Comparison of ENCODE assay signal across 8 mouse cellular contexts in the genomic region with DNA sequence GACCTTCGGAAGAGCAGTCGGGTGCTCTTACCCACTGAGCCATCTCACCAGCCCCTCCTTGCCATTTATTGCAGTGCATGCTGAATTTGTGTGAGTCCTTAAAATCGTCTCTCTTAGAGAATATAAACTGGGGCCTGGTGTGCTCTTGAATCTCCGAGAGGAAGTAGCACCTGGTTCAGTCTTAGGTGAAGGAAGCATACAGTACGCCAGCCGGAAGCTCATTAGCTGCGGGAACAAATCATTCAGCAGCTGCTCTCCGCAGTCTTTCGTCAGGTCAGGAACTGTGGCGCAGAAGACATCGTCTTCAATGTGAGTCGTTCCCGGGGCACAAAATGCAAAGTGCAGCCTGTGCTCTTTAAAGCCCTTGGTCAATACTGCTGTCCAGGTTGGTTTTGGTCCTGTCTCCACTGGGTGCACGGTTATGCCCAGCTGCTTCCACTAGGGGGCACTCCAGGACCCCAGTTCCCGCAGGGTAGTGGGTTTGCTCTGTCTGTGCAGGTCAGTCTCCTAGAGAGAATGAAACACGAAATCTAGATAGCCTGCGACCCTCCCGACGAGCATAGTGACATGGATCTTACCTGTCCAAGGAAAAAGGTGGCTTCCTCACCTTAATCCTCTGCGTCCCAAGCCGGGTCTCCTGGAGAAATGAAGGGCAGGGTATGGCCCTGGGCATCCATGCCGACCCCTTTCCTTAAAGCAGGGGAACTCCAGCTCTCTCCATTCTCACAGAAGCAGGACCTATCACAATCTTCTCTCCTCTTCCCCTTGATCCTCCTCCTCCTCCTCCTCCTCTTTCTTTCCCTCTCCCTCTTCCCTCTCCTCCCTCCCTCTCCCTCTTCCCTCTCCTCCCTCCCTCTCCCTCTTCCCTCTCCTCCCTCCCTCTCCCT. TPM values are rescaled to one million over a fixed set of nuclear protein-coding genes. Genes with fewer than 3 reads are reported as not detected.
DNase-seq lines count a peak whose midpoint lies in the region; ATAC-seq and TF ChIP-seq lines count a peak whose summit lies in the region.

No protein-coding gene starts in this region.

- H3K36me3 ChIP-seq in heart, embryonic 11.5 days (ENCODE audit: control insufficient read depth, insufficient read depth, low read length), result no peaks in the 10 kb centered on the region
- no peaks in the 10 kb centered on the region for H3K36me3 ChIP-seq in kidney, embryonic 16.5 days (ENCODE audit: insufficient read depth, low read length)
- no peaks in the 10 kb centered on the region for H3K36me3 ChIP-seq in splenic B cell, adult 2 months (ENCODE audit: control insufficient read depth, insufficient read depth, low read length, poor library complexity, severe bottlenecking)

- no peaks in the 10 kb centered on the region for H3K9me3 ChIP-seq in heart, embryonic 11.5 days (replicated peaks; ENCODE audit: control insufficient read depth, low read length)
- no peaks in the 10 kb centered on the region for H3K9me3 ChIP-seq in kidney, embryonic 16.5 days (ENCODE audit: low read length)

- TF ChIP-seq CTCF in bone marrow macrophage, adult 2 months (IDR thresholded peaks at IDR 0.05; ENCODE audit: low read depth, low read length), result peak; percentile 95
- TF ChIP-seq CTCF in embryonic fibroblast, embryonic 13.5 days (IDR thresholded peaks at IDR 0.05; ENCODE audit: borderline replicate concordance, insufficient read depth, low read length), result peak; percentile 83

- 0 out of 2 replicates have a peak overlapping the region, but pooled peaks have one; percentile 28 for H3K9ac ChIP-seq in heart, embryonic 11.5 days (ENCODE audit: low read depth, low read length)
- H3K9ac ChIP-seq in kidney, embryonic 16.5 days (replicated peaks; ENCODE audit: low read length), result no peak overlapping the region

- H3K4me1 ChIP-seq in bone marrow macrophage, adult 2 months (ENCODE audit: control insufficient read depth, insufficient read depth, low read length), result no peaks in the 10 kb centered on the region
- no peaks in the 10 kb centered on the region for H3K4me1 ChIP-seq in embryonic fibroblast, embryonic 13.5 days (ENCODE audit: control insufficient read depth, insufficient read depth, low read length)
- no peaks in the 10 kb centered on the region for H3K4me1 ChIP-seq in heart, embryonic 11.5 days (ENCODE audit: control insufficient read depth, insufficient read depth, low read length)
- no peaks in the 10 kb centered on the region for H3K4me1 ChIP-seq in kidney, embryonic 16.5 days (ENCODE audit: insufficient read depth, low read length)

- peak overlapping the region; percentile 47 for H3K4me2 ChIP-seq in heart, embryonic 11.5 days
- H3K4me2 ChIP-seq in kidney, embryonic 16.5 days (replicated peaks; ENCODE audit: low read depth, low read length), result peak overlapping the region; percentile 37

- no peak overlapping the region for H3K27ac ChIP-seq in bone marrow macrophage, adult 2 months (ENCODE audit: insufficient read depth, low read depth, low read length)
- H3K27ac ChIP-seq in embryonic fibroblast, embryonic 13.5 days (ENCODE audit: insufficient read depth, low read length), result no peak overlapping the region
- H3K27ac ChIP-seq in heart, embryonic 11.5 days (ENCODE audit: low read depth, low read length), result no peak overlapping the region
- H3K27ac ChIP-seq in kidney, embryonic 16.5 days (ENCODE audit: low read length), result no peak overlapping the region

- peak; percentile 84 for DNase-seq in B cell, adult 2 months
- DNase-seq in liver, result peak; percentile 80
- DNase-seq in naive thymus-derived CD4-positive, alpha-beta T cell, adult 2 months (ENCODE audit: low read depth), result peak; percentile 78
- DNase-seq in splenic B cell, adult 2 months (ENCODE audit: low read depth, low spot score), result peak; percentile 74

- WGBS in heart, embryonic 11.5 days (ENCODE audit: insufficient replicate concordance), result 27% methylated on average over 22 of the region's 22 CpGs
- WGBS in kidney, embryonic 16.5 days, result 27% methylated on average over 22 of the region's 22 CpGs

- peak; percentile 78 for ATAC-seq in heart, embryonic 11.5 days (replicated peaks; ENCODE audit: insufficient number of reproducible peaks, low FRiP score, low TSS enrichment)
- ATAC-seq in kidney, embryonic 16.5 days (ENCODE audit: low FRiP score, low TSS enrichment), result peak; percentile 94

- no peak for TF ChIP-seq POLR2A in bone marrow macrophage, adult 2 months (IDR thresholded peaks at IDR 0.05; ENCODE audit: borderline replicate concordance, low read depth, low read length)
- no peak for TF ChIP-seq POLR2A in embryonic fibroblast, embryonic 13.5 days (IDR thresholded peaks at IDR 0.05; ENCODE audit: low read depth, low read length)

- H3K27me3 ChIP-seq in heart, embryonic 11.5 days (ENCODE audit: control insufficient read depth, insufficient read depth, low read length), result no peaks in the 10 kb centered on the region
- H3K27me3 ChIP-seq in kidney, embryonic 16.5 days (ENCODE audit: insufficient read depth, low read length), result no peaks in the 10 kb centered on the region
- H3K27me3 ChIP-seq in splenic B cell, adult 2 months (ENCODE audit: control insufficient read depth, insufficient read depth, low read length, poor library complexity, severe bottlenecking), result no peaks in the 10 kb centered on the region

- no peak overlapping the region for H3K4me3 ChIP-seq in bone marrow macrophage, adult 2 months (ENCODE audit: insufficient read depth, low read length)
- H3K4me3 ChIP-seq in embryonic fibroblast, embryonic 13.5 days (ENCODE audit: insufficient read depth, low read length), result no peak overlapping the region
- H3K4me3 ChIP-seq in heart, embryonic 11.5 days (ENCODE audit: low read depth, low read length), result no peak overlapping the region
- H3K4me3 ChIP-seq in kidney, embryonic 16.5 days (ENCODE audit: low read length), result 0 out of 2 replicates have a peak overlapping the region, but pooled peaks have one; percentile 11

RNA-seq across cellular contexts. Expression of a gene that starts 18.0 kb away (rescaled TPM):
- not detected in 2 replicates for polyA plus RNA-seq in bone marrow macrophage, adult 2 months (2012; ENCODE audit: insufficient read depth, insufficient read length, missing spikeins)
- polyA plus RNA-seq in embryonic fibroblast, embryonic 13.5 days (2011; ENCODE audit: insufficient read length, low read depth, missing spikeins), result 0.38 and 0.49 TPM in 2 replicates
- 0.26 and 0.42 TPM in 2 replicates for polyA plus RNA-seq in heart, embryonic 11.5 days (2014; fragmentation: Nextera tagmentation; extraction: Ambion mirVana)
- polyA plus RNA-seq in kidney, embryonic 16.5 days (2015; fragmentation: Nextera tagmentation; extraction: Ambion mirVana), result 7.3 and 8.5 TPM in 2 replicates

RNA-seq across cellular contexts. Expression of a gene that starts 32.5 kb away (rescaled TPM):
- polyA plus RNA-seq in bone marrow macrophage, adult 2 months (2012; ENCODE audit: insufficient read depth, insufficient read length, missing spikeins), result 97.9 and 99.5 TPM in 2 replicates
- polyA plus RNA-seq in embryonic fibroblast, embryonic 13.5 days (2011; ENCODE audit: insufficient read length, low read depth, missing spikeins), result 172 and 190 TPM in 2 replicates
- 121 and 128 TPM in 2 replicates for polyA plus RNA-seq in heart, embryonic 11.5 days (2014; fragmentation: Nextera tagmentation; extraction: Ambion mirVana)
- polyA plus RNA-seq in kidney, embryonic 16.5 days (2015; fragmentation: Nextera tagmentation; extraction: Ambion mirVana), result 157 and 160 TPM in 2 replicates

RNA-seq across cellular contexts. Expression of a gene that starts 41.7 kb away (rescaled TPM):
- not detected in 2 replicates for polyA plus RNA-seq in bone marrow macrophage, adult 2 months (2012; ENCODE audit: insufficient read depth, insufficient read length, missing spikeins)
- not detected in 2 replicates for polyA plus RNA-seq in embryonic fibroblast, embryonic 13.5 days (2011; ENCODE audit: insufficient read length, low read depth, missing spikeins)
- polyA plus RNA-seq in heart, embryonic 11.5 days (2014; fragmentation: Nextera tagmentation; extraction: Ambion mirVana), result 0.93 and 1.5 TPM in 2 replicates
- polyA plus RNA-seq in kidney, embryonic 16.5 days (2015; fragmentation: Nextera tagmentation; extraction: Ambion mirVana), result 0.68 and 0.85 TPM in 2 replicates

RNA-seq across cellular contexts. Expression of a gene that starts 55.8 kb away (rescaled TPM):
- not detected in 2 replicates for polyA plus RNA-seq in bone marrow macrophage, adult 2 months (2012; ENCODE audit: insufficient read depth, insufficient read length, missing spikeins)
- polyA plus RNA-seq in embryonic fibroblast, embryonic 13.5 days (2011; ENCODE audit: insufficient read length, low read depth, missing spikeins), result not detected in 2 replicates
- polyA plus RNA-seq in heart, embryonic 11.5 days (2014; fragmentation: Nextera tagmentation; extraction: Ambion mirVana), result not detected in 2 replicates
- 0.81 and 1.1 TPM in 2 replicates for polyA plus RNA-seq in kidney, embryonic 16.5 days (2015; fragmentation: Nextera tagmentation; extraction: Ambion mirVana)
